Mouse (Mus musculus) NIH3T3 (cell line): ENCODE measurements around the gene Ncf4.
"Not testable (repeated sequence)": the region's sequence is repeated elsewhere in the genome, so short reads cannot be mapped to it uniquely, and the experiment has no call there.

Source experiments
- DNase-seq: peaks from one replicate; pipeline ENCODE4 v3.0.0-alpha.2; 2012; ENCODE audit warnings: low read depth

Ncf4 gene

GRCm38 (mm10) chr15:78254751-78255150, 10.2 kb downstream of the Ncf4 start:
- peak; percentile 74 for DNase-seq

- not testable (repeated sequence) for DNase-seq
These were observed 12.1 kb downstream of the Ncf4 start for GRCm38 (mm10) chr15:78256602-78257259.

- DNase-seq: peak; percentile 81
These were observed 12.9 kb downstream of the Ncf4 start for GRCm38 (mm10) chr15:78257326-78258050.

GRCm38 (mm10) chr15:78258246-78258865, 13.8 kb downstream of the Ncf4 start:
- DNase-seq: no peak

GRCm38 (mm10) chr15:78260668-78261333, 16.2 kb downstream of the Ncf4 start:
- no peak for DNase-seq

DNA sequence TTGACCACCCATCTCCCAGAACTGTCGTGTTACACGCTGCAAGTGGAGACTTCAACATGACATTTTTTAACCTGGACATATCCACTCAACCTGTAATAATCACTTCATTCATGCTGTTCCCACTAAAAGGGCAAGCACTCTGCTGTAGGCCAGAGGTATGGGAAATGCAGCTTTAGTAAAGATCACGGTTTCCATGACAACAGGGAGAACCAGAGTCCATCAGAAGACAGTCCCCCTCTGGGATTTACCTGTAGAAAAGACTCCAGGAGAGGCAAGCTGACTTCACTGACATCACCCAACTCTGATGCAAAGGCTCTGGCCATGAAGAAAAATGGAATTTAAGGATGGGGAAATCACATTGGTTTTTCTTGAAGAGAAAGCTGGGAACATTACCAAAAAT, 18.7 kb downstream of the Ncf4 start:
- no peak for DNase-seq

DNA sequence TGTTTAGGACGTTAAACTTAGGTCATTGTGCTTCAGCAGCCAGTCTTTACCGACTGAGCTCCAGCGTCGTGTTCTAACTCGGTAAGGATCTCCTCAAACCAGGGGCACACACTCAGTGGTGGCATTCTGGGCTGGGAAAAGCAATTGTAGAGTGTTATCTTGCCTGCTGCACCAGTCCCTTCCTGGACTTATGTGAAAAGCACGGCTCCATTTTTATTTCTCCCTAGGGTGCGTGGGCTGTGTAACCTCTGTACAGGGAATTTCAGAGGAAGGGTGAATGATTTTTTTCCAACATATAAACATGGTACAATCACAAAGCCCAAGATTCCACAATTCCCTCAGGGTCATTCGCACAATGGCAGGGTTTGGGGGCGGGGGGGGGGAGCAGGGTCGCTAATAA, 22.8 kb downstream of the Ncf4 start:
- DNase-seq: no peak

GRCm38 (mm10) chr15:78267865-78268264, 23.3 kb downstream of the Ncf4 start:
- DNase-seq: no peak

DNA sequence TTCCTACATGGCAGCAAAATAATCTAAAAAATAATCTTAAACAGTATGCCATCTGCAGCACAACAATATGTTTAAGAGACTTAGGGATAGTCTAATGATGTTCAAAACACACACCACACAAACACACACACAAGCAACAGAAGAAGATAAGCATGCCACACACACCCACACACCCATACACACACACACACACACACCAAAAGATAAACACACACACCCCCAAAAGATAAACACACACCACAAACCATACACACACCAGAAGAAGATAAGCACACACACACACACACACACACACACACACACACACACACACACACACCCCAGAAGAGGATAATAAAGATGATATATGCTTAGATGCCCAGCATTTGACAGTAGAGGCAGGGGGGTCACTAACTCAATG, 26.6 kb downstream of the Ncf4 start:
- no peak for DNase-seq

DNA sequence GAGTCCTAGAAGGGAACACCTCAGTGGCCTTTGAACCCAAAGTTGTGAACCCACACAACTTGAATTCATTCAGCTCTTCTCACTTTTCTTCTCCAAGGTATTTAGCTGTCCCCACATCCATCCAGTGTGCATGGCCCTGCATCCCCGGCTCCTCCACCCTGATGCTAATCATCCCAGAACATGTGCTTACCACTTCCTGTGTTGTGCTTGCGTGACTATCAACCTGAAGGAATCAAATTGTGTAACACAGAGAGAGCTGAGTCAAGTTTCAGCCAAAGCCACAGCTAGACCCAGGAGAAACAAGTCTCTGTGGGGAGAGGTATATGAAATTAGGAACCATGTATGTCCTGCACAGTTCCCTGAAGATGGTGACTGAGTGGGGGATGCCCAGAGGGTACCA, 33.7 kb downstream of the Ncf4 start:
- DNase-seq: no peak

- DNase-seq: no peak
These were observed 43.3 kb downstream of the Ncf4 start for GRCm38 (mm10) chr15:78287941-78288340.

GRCm38 (mm10) chr15:78289775-78290174, 45.2 kb downstream of the Ncf4 start:
- DNase-seq: not testable (repeated sequence)

- DNase-seq: not testable (repeated sequence)
These were observed 48.6 kb downstream of the Ncf4 start for GRCm38 (mm10) chr15:78293228-78293627.

- no peak for DNase-seq
These were observed 49.1 kb downstream of the Ncf4 start for GRCm38 (mm10) chr15:78293716-78294115.

GRCm38 (mm10) chr15:78298558-78298957, 54.0 kb downstream of the Ncf4 start:
- DNase-seq: no peak

GRCm38 (mm10) chr15:78299641-78300040, 55.0 kb downstream of the Ncf4 start:
- DNase-seq: no peak

GRCm38 (mm10) chr15:78300773-78301172, 56.2 kb downstream of the Ncf4 start:
- DNase-seq: peak; percentile 68

DNA sequence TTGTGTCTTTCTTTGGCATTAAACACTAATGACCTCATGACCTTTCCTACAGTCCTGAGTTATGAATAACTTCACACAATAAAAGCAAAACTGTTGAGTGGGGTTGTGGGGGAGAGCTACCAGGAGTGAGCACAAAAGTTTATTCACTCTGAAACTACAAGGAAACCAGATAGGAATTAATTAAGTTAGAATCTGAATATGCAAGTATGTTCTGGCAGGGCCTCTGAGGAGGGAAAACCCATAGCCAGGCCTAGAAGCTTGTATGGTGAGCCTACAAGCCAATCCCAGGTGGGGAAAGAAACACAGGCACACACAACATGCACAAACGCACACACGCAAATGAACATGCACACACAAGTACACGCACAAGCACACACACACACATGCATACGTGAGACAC, 58.1 kb downstream of the Ncf4 start:
- no peak for DNase-seq

DNA sequence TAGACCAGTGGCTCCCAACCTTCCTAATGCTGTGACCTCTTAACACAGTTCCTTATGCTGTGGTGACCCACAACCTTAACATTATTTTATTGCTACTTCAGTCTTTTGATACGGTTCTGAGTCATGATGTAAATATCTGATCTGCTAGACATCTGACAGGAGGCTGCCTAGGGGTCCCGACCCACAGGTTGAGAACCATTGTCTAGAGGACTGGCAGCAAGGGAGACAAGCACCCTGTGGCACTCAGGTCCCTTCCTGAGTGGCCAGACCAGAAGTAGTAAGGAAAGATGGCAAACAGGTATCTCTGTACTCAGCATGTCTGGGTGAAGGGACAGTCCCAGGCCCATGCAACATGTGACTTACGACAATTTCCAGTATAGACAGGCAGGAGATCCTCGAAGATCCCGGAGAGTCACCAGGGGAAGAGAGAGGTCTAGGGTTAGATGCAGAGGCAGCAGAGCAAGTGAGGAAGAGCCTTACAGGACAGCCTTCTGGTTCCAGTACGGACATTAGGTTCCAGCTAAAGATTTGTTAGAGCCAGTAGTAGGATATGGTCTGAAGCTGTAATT, 59.1 kb downstream of the Ncf4 start:
- DNase-seq: no peak

DNA sequence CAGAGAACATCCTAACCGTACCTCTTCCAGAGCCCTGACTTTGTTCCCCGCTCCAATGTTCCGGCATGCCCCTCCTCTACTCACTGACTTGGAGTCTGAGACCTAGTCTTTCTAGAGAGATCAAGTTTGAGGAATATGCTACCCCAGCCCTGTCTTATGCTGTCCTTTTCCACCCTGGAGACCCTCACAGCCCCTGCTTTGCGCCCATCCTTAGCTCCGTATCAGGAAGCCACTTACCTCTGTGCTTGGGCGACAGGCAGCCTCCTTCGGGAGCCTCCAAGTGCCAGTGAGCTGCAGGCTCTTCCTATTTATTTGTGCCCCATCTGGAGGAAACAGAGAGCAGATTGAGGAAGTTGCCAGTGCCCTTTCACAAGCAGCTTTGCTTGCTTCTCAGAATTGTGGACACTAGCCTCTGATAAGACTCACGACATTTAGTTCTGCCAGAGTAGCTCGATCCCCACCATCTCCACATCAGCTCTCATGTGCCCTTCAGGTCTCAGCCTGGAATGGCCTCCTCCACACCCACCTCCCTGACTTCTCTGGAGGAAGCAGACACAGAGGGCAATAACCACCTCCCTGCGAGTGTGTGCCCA, 60.8 kb downstream of the Ncf4 start, which contains the start of gene Csf2rb2:
Gene Csf2rb2, minus strand, starts transcription at position 381 of the 593 bp plus-strand sequence.
- no peak for DNase-seq

DNA sequence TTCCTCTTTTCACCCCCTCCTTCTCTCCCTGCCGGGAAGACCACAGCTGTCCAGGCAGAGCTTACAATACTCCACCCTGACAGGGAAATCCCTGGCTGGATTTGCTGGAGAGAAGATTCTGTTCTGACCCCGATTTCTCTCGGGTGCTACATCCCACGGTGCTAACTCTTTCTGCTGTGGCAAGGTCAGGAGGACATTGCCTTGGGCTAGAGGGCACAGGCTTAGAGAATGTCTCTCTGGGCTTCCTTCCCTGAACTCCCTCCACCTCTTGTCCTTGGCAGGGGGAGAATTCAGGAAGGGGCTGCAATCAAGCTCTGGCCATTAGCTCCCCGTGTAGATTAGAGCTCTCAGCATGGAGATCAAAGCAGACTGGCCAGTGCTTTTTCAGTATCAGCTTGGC, 65.3 kb downstream of the Ncf4 start:
- DNase-seq: no peak

- DNase-seq: no peak
These were observed 66.4 kb downstream of the Ncf4 start for GRCm38 (mm10) chr15:78310971-78311370.
